Mouse (Mus musculus): Measurements from ENCODE around the gene Sbds.

The Sbds gene

GRCm38 (mm10) chr5:130197454-130197853 lies 57.9 kb downstream of the Sbds start:
- DNase-seq, result no peak

- DNase-seq, result no peak
These were observed 59.0 kb downstream of the Sbds start for GRCm38 (mm10) chr5:130196307-130196706.

Measured in thymus, adult 18-20 months (tissue).